Mouse (Mus musculus) 3134 (cell line): Measurements from ENCODE around the gene Thsd4.
"Not testable (repeated sequence)": the region's sequence is repeated elsewhere in the genome, so short reads cannot be mapped to it uniquely, and the experiment has no call there.

Experiments
- DNase-seq: peaks from one replicate; pipeline ENCODE4 v3.0.0-alpha.2; 2011; ENCODE audit warnings: low spot score; ENCODE audit not compliant: insufficient read length; ENCODE audit errors: extremely low read depth

The Thsd4 gene

DNA sequence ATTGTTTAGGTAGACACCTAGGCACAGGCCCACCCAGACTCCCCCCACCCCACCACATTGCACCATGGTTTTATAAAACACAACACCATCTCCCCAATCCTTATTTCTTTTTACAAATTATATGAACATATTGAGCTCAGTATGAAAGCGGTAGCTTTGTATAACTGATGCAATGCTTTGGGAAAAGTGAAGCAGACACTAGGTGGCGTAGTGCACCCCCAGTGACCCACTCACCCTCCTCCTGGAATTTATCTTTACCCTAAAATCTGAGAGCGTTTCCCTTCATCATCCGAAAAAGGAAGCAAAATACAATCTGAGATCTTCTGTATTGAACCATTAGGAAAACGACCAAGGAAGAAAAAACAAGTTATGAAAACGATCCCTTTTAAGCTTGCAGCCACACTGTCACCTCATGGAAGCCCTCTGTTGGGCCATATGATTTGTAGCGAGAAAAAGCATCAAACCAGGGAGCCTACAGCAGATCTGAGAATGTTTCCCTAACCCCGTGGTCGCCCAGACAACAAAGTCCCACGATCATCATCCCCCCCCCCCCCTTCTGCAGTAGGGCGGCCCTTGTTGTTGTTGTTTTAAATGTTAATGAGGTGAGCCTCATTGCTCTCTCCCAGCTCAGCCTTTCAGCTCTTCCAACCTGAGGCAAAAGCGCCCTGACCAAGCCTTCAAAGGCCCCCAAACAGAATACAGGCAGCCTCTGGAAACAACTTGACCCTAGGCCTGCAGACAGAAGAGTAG lies 246.3 kb downstream of the Thsd4 start:
- no peak for DNase-seq

DNA sequence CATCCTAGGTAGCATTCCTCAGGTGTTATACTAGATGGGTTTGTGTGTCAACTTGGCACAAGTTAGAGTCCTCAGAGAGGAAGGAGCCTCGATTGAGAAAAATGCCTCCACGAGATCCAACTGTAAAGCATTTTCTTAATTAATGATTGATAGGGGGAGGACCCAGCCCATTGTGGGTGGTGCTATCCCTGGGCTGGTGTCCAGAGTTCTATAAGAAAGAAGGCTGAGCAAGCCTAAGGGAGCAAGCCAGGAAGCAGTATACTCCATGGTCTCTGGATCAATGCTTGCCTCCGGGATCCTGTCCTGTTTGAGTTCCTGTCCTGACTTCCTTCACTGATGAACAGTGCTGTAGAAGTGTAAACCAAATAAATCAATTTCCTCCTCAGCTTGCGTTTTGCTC lies 247.3 kb downstream of the Thsd4 start:
- DNase-seq, result no peak

DNA sequence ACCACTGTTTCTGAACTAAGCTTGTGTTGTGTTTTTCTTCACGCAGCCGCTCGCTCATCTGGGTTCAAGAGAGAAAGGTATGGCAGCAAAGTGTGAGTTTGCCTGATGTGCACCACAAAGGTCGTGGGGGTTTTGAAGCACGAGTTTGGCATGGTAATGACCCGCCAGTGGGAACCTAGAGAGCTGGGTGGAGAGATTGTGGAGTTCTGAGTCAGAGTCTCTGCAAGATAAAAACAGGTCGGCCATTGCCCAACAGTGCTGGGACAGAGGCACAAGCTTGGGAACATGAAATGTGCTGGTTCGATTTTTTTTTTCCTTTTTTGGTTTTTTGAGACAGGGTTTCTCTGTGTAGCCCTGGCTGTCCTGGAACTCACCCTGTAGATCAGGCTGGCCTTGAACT lies 249.5 kb downstream of the Thsd4 start:
- not testable (repeated sequence) for DNase-seq

DNA sequence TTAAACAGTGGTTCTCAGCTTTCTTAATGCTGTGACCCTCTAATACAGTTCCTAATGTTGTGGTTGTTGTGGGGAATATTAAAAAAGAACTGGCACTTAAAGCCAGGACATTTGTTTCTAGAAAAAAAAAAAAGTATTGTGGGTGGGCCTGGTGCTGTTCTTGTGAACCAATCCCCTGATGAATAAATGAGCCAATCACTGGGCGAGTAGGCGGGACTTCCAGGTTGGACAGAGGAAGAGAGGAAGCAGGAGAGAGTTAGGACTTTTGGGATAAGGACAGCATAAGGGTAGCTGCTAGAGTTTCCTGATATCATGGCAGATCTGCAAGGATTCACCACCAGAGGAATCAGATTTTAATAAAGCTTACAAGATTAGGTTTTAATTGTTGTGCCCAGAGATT lies 249.9 kb downstream of the Thsd4 start:
- peak; percentile 29 for DNase-seq

DNA sequence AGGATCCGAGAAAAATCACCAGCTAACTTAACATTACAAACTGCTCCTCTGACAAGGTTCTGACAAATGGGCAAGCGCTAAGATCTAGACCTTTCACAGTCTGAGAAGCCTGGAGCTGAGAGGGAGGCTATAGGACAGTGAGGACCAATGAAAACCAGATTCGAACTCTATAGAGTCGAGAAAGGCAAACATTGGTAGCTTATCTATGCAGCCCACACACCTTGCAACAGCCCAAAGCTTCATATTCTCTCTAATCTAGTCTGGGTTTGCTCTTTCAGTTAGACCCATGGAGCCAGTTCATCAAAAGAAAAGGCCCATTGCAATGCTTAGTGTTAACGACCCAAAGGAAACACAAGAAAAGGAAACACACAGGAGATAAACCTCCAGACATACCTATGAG lies 252.0 kb downstream of the Thsd4 start:
- no peak for DNase-seq

DNA sequence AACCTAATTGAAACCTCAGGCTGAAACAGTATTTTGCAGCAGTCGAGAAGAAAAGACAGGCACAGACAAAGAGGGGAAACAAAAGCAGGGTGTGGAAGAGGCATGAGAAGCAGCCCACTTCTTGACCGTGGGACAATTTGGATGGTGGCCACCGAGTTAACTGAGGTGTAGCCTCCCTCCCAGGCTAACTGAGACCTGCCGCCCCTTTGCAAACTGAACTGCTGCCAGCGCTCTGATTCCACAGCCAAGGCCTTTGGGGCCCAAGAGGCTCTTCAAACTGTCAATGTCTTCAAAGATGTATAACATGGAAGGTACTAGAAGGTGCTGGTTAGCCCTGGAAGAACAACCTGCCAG lies 254.6 kb downstream of the Thsd4 start:
- no peak for DNase-seq

DNA sequence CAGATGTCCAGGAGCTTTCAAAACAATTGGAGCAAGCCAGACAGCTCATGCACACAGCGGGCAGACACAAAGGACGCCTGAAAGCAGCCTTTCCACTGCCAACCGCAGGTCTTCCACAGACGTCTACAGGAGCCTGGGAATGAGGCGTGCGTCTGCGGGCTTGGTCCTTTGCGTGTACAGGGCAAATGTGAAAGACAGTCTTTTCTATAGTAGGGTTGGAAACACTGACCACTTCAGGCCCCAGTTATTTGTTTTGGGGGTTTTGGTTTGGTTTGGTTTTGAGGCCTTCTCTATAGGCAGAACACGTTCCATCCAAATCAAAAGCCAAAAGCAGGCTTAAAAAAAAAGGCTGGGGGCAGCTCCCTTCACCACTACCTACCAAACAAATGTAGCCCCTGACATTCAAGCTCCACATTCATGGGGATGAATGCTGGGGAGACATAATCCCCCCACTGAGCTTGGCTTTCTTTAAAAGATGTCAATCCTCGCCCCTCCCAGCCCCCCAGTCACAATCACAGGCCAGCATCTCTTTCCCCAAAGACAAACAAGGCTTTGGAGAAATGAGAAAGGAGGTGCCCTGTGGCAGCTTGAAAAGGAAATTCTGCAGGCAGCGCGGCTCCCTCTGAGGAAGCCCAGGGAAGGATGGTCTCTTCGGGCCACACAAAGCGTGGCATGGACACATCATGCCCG lies 255.1 kb downstream of the Thsd4 start:
- DNase-seq, result no peak

DNA sequence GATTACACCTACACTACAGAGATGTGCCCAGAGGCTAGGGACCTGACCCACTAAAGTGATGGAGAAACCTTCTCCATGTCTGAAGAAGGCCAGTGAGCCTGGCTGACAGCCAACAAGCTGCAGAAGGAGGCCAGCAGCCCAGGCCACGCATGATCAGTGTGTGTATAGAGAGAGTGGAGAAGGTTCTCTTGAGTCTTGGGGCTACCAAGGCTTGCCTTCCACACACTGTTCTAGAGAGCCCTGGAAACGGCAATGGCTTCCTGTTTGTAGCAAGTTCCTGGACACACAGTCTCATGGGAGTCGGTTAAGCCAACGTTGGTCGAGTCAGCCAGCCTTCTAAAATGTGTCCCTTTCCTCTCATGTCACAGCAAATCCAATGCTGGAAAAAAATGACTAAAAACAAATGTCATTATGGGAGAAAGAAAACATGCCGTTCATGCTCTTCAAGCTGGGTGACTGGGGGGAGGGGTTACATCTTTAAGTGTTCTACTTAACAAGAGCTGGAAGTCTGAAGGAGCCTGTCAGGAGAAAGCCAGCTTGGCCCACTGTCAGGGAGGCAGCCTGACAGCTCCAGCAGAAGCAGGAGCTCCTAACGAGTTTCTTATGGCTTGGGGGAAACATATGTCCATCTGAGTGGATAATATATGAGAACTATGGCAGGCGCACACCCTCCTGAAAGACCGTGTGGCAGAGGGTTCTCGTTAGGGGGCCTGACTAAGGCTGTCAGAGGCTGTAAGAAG lies 257.1 kb downstream of the Thsd4 start:
- DNase-seq, result no peak

DNA sequence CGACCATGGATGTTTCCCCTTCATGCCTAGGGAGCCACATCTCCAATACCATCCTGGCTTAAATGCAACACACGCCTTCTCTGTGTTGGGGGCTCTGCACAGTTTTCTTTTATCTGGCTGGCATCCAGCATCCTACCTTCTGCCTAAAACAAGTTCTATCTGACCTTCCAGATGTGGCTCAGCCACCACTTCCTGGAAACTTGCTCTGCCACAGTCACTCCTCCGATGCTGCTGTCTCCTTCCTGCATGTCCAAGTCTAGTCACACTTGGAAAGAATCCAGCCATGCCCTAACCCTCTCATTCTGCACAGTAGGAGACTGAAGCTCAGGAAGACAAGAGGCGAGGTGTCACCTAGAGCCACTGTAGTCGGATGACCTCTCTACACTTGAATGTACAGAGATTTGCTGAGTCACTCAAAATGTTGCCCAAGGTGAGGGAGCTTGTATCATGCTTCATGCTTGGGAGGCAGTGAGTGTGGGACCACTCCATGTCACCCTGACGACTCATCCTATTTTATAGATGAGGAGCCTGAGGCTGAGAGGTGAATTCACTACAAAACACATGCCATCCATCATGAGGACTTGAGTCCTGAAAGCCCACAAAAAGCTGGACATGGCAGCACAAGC lies 259.2 kb downstream of the Thsd4 start:
- no peak for DNase-seq

DNA sequence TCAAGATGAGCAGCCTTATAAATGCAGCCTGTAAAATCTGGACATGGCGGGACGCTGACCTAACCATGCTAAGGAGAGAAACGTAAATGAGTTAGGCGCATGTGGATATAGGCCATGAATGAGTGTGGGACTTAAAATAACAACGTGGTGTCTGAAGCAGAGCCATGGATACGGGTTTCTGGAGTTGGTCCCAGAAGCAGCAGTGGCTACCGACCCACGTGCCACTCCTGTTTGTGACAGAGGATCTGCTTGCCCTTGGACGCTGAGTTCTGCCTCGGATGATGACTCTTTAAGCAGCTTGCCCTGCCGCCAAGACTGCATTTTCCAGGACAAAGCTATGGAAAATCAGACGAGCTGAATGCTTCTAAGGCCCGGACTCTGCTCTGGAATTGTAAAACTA lies 262.2 kb downstream of the Thsd4 start:
- no peak for DNase-seq

DNA sequence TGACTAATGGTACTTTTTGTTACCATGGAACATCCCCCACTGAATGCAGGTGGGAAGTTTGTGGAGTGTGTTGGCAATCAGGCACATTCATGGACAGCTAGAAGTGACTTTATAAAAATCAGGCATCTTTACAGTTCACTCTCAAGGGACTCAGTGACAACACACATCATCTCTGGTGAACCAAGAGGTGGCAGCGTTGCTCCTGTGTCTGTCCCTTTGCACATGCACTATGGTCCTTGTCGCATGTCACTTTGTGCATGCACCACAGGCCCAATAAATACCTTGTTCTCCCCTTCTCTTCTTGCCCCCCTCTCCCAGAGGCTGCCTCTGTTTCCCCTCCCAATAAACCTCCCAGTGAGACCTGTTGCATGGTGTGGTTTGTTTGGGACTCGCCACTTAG lies 270.1 kb downstream of the Thsd4 start:
- no peak for DNase-seq

DNA sequence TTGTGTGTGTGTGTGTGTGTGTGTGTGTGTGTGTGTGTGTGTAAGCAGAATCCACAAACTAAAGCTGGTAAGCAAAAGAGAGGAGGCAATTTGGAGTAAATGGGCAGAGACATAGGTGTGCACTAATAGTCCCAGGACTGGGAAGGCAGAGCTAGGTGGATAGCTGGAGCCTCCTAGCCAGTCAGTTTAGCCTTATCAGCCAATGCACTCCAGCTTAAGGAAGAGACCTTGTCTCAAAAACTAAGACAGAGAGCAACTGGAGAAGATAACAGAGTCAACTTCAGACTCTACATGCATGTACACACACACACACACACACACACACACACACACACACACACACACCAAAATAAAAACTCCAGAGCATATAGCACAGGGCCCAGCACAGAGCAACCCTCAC lies 271.4 kb downstream of the Thsd4 start:
- DNase-seq, result no peak

DNA sequence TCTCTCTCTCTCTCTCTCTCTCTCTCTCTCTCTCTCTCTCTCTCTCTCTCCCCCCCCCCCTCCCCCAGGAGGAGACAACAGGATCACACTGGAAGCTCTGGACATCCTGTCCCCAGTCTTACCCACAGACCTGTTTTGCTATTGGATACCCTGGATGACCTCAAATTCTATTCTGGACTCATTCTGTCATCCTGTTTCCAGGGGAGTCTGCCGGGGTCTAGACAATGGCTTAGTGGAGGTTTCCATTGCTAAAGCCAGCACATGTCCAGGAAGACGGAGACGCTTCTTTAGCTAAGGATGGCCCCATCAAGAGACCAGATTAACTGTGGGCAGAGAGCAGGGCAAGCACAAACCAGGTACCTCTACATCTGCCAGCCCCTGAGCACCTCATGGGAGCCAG lies 273.8 kb downstream of the Thsd4 start:
- DNase-seq, result no peak

DNA sequence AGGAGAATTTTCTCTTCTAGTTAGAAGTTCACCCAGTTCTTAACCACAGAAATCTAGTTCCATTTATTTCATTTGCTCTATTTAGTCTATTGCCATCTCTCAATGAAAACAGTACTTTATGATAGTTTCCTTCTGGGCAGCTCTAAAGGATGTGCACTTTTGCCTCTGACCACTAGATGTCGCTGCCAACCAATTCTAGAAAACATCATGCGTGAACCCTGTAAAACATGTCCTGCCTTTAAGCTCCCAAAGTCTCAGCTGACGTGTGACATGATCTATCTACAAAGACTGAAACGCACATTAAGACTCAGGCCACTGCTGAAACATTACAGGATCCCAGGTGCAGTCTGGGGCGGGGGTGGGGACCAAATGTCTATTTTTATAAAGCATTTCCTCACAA lies 276.9 kb downstream of the Thsd4 start:
- peak; percentile 24 for DNase-seq

DNA sequence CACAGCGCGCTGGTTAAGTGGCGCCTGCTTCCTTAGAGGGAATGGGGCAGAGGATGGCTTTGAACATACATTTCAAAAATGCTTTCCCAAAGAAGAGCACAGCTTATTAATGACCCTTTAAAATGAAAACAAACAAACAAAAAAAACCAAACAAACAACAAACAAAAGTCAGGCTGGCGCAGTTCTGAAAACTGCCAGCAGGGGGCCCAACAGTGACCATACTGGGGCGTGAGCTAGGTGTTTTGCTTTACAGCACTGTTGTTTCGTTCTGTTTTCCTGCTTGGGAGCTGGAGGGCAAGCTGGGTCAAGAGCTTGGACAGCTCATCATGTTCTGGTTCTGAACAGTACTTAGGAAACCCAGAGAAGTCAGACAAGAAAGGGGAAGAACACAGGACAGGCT lies 278.3 kb downstream of the Thsd4 start:
- no peak for DNase-seq

DNA sequence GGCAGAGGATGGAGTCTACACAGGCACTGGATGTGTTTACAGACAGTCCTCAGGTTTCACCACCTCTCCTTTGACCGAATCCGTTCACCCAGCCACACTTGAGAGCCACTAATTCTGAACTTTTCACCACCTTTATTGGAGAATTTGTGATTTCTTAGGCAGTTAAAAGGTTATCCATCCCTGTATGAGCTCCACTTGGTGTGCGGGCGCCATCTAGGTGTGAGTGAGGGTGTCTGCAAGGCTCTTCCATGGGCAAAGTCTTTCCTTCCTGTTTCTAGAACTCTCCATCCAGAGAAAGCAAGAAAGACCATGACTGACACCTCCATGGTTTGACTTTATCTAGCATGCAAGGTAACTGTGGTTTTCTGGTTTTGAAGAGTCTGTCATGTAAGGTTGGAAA lies 284.2 kb downstream of the Thsd4 start:
- DNase-seq, result no peak

DNA sequence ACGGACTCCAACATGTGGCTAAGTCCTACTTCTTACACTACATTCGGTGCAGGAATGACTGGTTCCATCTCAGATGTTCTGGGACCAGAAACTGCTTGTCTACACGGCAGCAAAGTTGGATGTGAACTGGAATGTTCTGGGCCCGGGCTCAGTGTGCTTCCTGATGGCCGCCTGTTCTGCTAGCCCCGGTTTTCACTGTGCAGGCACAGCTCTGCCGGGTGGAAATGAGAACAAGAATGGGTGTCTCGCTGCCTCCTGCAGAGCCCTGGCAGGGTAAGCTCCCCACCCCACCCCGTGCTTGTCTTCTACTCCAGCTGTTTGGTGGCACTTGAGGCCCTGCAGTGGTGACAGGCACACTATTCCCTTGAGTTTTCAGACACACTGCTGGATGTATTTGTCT lies 285.7 kb downstream of the Thsd4 start:
- no peak for DNase-seq

DNA sequence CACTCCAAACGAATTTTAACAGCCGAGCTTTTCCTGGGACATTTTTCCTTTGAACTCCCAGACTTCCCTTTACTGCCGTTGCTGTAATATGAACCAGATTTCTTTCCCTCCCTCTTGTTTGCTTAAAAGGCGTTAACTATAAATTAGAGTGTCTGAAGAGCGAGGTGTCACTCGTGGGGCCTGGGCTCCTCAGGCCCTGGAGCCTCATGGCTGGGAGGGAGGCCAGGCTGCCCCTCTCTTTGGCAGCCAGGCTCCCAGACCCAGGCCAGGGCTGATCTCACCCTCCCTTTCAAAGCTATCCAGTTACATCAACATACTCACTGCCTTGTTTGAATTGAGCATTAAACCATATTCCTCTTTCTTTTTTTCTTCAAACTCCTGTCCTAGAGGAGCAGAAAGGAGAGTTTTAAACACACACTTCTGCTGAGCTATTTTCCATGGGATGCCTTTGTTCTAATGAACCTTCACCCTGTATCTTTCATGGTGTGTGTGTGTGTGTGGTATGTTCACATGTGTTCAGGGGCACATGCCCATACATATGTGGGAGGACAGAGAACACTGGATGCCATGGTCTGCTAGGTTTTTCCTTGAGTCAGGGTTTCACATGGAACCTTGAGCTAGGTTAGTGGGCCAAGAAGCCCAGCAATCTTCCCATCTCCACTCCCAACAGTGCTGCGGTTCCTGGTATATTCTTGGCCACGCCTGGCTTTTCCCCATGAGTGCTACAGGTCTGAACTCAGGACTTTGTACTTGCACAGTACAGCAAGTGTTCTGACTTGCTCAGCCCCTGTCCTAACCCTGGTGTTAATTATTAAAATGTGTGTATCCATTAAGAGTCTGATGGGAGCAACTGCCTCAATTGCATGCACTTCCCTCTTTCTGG lies 287.4 kb downstream of the Thsd4 start:
- DNase-seq, result no peak

DNA sequence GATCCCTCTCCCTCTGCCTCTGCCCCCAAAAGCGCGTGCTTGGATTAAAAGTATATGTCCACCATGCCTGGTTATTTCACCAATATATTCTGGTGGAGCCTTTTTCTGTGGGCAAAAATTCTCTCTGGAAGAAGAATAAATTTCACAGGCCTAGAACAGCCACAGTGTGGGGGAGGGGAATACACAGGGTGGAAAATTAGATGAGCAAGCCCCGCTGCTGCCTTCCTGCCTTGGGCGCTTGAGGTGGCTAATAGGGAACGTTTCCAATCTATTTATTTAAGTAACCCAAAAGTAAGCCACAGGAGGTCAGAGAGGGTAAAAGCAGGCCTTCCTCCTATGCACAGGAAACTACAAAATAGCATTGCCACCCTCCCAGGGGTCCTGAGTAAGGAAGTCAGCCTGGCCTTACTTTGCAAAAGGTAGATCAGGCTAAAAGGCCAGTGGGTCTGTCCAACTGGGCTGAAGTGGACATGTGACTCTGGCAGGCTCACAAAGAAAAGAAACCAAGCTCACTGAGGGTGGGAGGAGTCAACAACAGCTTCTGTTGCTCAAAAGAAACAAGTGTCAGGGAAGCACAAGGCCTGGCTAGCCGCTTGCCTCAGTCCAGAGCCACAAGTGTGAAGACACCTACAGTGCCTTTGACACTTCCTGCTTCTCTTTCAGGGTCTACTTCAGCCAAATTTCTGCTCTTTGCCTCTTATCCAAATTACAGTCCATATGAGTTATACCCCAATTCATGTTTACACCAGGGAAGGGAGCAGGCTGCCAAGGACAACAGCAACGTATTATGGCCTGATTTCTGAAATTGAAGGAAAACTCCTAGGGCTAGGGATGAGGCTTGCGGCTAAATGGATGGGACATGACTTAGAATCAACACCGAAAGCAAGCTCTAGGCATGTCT lies 289.6 kb downstream of the Thsd4 start:
- no peak for DNase-seq

DNA sequence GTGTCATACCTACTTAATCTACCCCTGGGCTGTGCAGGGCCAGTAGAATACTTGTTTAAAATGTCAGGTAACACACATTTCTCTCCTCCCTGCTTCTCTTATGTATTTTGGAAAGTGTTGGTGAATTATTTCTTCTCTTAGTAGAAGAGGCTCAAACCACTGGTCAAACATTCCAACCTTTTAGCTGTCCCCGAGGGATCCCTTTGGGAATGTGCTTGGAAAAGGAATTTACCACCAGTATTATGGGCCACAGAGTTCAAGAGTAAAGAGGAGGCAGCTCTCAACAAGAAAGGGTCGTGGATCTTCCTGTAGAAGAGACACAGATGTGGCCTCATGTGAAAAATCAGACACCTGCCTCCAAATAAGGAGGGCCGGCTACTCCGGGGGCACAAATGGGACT lies 292.4 kb downstream of the Thsd4 start:
- DNase-seq, result no peak
